ENCODE assay signal across 9 mouse cellular contexts in the genomic region with DNA sequence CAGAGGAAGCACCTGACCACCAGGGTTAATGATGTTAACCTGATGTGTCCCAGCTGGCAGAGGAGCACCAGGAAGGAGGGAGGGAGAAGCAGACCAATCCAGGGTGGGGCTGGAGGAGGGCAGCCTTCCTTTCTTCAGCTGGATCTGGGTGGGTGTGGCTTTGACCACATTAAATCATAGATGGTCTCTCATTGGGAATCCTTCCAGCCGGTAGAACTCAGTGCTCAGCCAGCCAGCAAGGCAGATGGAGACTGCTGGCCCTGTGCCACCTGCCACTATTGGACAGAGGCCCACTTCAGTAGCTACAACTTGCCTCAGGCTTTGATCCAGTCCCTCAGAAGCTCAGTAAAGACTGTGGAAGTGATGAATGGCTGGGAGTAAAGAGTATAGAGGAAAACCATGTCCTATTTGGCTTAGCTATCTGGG.
DNase-seq lines count a peak whose midpoint lies in the region; ATAC-seq lines count a peak whose summit lies in the region.
"Had no signal": no experiment of that assay in that cellular context is flagged by ENCODE, and none has a peak within 500 bp of the region (broad histone marks: within the 10 kb centered on the region; RNA-seq: fewer than 3 reads in every experiment).

No protein-coding gene starts in this region.

- no peak overlapping the region for H3K4me3 ChIP-seq in midbrain, embryonic 15.5 days
- no peak overlapping the region for H3K4me3 ChIP-seq in midbrain, embryonic 13.5 days (replicated peaks)
- no peak overlapping the region for H3K4me3 ChIP-seq in hindbrain, embryonic 16.5 days (ENCODE audit: low read length)
- H3K4me3 ChIP-seq: heart, embryonic 13.5 days had no signal

- 11% methylated on average over 1 of the region's 1 CpGs for WGBS in midbrain, embryonic 15.5 days
- 50% methylated on average over 1 of the region's 1 CpGs for WGBS in midbrain, embryonic 13.5 days
- 16% methylated on average over 1 of the region's 1 CpGs for WGBS in hindbrain, embryonic 16.5 days

- peaks cover 3% of the 10 kb centered on the region; the same call in 1 of the 2 replicates for H3K4me1 ChIP-seq in midbrain, embryonic 15.5 days
- peaks cover 8% of the 10 kb centered on the region; the same call in 1 of the 2 replicates for H3K4me1 ChIP-seq in midbrain, embryonic 13.5 days (replicated peaks)
- no peaks in the 10 kb centered on the region for H3K4me1 ChIP-seq in hindbrain, embryonic 16.5 days (ENCODE audit: control insufficient read depth, insufficient read depth, low read depth, low read length)

- H3K36me3 ChIP-seq in midbrain, embryonic 15.5 days (replicated peaks): no peaks in the 10 kb centered on the region
- H3K36me3 ChIP-seq in midbrain, embryonic 13.5 days: no peaks in the 10 kb centered on the region
- no peaks in the 10 kb centered on the region for H3K36me3 ChIP-seq in hindbrain, embryonic 16.5 days (ENCODE audit: control insufficient read depth, insufficient read depth, low read length)
- H3K36me3 ChIP-seq: heart, embryonic 13.5 days had no signal

- H3K9me3 ChIP-seq in midbrain, embryonic 15.5 days: 0 out of 2 replicates have a peak, but pooled peaks cover 10% of the 10 kb centered on the region
- peaks cover 6% of the 10 kb centered on the region; the same call in 1 of the 2 replicates for H3K9me3 ChIP-seq in midbrain, embryonic 13.5 days
- H3K9me3 ChIP-seq in hindbrain, embryonic 16.5 days (ENCODE audit: control insufficient read depth, low read length): peaks cover 6% of the 10 kb centered on the region

- DNase-seq in cerebellum, adult 9-10 months: peak; percentile 71
- DNase-seq in layer of hippocampus, postnatal 14 days (ENCODE audit: low spot score in 2 of 2): peak; percentile 68 to 84
- peak; percentile 78 for DNase-seq in right cerebral cortex, postnatal 14 days
- no peak for DNase-seq in thymus, postnatal 14 days

- no peak overlapping the region for H3K9ac ChIP-seq in midbrain, embryonic 15.5 days
- H3K9ac ChIP-seq in midbrain, embryonic 13.5 days (replicated peaks): no peak overlapping the region
- H3K9ac ChIP-seq in hindbrain, embryonic 16.5 days (ENCODE audit: low read depth, low read length): no peak overlapping the region
- H3K9ac ChIP-seq: heart, embryonic 13.5 days had no signal

- no peak overlapping the region for H3K27ac ChIP-seq in midbrain, embryonic 15.5 days
- no peak overlapping the region for H3K27ac ChIP-seq in midbrain, embryonic 13.5 days
- H3K27ac ChIP-seq in hindbrain, embryonic 16.5 days (ENCODE audit: low read depth, low read length): no peak overlapping the region
- H3K27ac ChIP-seq: heart, embryonic 13.5 days had no signal

- no peaks in the 10 kb centered on the region for H3K27me3 ChIP-seq in midbrain, embryonic 15.5 days (replicated peaks)
- no peaks in the 10 kb centered on the region for H3K27me3 ChIP-seq in midbrain, embryonic 13.5 days
- no peaks in the 10 kb centered on the region for H3K27me3 ChIP-seq in hindbrain, embryonic 16.5 days (replicated peaks; ENCODE audit: control insufficient read depth, insufficient read depth, low read length)
- H3K27me3 ChIP-seq: heart, embryonic 13.5 days had no signal

- H3K4me2 ChIP-seq in midbrain, embryonic 15.5 days: no peak overlapping the region
- H3K4me2 ChIP-seq in midbrain, embryonic 13.5 days (replicated peaks): no peak overlapping the region
- H3K4me2 ChIP-seq in hindbrain, embryonic 16.5 days (ENCODE audit: low read length): no peak overlapping the region
- H3K4me2 ChIP-seq: heart, embryonic 13.5 days had no signal

- ATAC-seq in midbrain, embryonic 15.5 days (replicated peaks): 0 out of 2 replicates have a peak, but pooled peaks have one; percentile 42
- no peak; the same call in 1 of the 2 replicates for ATAC-seq in midbrain, embryonic 13.5 days
- ATAC-seq in hindbrain, embryonic 16.5 days: peak; percentile 93
- no peak for ATAC-seq in megakaryocyte-erythroid progenitor cell, adult 5-6 weeks (replicated peaks; ENCODE audit: low FRiP score, low TSS enrichment, poor library complexity, severe bottlenecking)

Comparison
In these comparisons a context has a peak if more than half of its experiments do, and no peak if none do; other contexts are left out.
1. ATAC-seq: peak in midbrain, embryonic 15.5 days (single experiment) and hindbrain, embryonic 16.5 days (single experiment); none in midbrain, embryonic 13.5 days (single experiment) and megakaryocyte-erythroid progenitor cell, adult 5-6 weeks (single experiment).